Mouse (Mus musculus): Measurements from ENCODE around the gene Rph3al.

Rph3al gene

GRCm38 (mm10) chr11:75859460-75859859, 78.8 kb downstream of the Rph3al start:
- no peak for DNase-seq

GRCm38 (mm10) chr11:75858975-75859374, 79.3 kb downstream of the Rph3al start:
- DNase-seq = no peak

DNA sequence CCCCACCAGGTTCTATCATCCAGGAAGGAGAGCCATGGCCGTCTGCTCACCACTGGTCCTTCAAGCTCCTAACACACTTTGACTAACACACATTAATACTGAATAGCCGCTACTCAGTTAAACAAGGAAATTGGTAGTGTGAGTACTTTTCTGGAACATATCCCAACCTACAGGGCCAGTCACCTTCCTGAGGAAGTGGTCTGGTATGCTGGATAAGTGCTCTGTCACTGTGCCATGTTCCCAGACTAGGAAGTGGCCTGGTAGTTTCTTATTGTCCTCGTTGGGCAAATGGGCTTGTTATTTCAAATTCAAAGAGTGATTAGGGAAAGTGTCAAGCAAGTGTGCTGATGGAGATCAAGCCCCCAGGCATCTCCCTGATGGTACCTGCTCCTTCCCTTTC, 80.4 kb downstream of the Rph3al start:
- peak; percentile 27 for DNase-seq

DNA sequence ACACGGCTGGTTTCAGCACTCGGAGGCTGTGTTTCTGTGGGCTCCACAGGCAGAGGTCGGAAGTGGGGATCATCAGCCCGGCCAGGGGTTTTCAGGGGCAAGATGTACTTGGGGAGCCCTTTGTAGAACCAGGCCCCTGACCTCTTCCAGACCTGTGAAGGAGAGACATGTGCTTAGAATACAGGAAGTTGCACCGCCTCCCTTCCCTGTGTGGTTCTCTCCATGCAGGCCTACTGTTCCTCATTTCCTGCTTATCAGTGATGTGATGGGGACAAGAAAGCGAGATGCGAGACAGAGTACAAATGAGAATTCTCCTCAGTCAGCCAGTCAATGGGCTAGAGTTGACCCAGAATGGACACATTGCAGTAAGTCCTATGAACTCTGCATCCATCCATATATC, 83.9 kb downstream of the Rph3al start:
- no peak for DNase-seq

GRCm38 (mm10) chr11:75853067-75853636, 85.1 kb downstream of the Rph3al start:
- no peak for DNase-seq

DNA sequence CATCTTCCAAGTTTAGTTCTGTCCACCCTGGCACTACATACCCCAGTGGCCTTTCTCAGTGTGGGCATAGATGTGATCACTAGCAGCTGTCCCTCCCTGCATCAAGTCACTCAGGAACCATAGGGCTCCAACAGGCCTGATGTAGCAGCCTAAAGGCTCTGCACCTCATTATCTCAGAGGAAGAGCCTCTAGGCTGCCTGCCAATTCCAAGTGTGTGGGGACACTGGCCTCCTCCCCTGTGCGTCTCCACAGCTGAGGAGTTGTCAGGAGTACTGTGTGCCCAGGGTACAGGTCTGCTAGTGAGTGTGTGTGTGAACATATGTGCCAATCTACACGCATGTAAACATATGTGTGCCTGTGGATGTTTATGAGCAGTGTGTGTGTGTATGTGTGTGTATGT, 85.7 kb downstream of the Rph3al start:
- DNase-seq = no peak

DNA sequence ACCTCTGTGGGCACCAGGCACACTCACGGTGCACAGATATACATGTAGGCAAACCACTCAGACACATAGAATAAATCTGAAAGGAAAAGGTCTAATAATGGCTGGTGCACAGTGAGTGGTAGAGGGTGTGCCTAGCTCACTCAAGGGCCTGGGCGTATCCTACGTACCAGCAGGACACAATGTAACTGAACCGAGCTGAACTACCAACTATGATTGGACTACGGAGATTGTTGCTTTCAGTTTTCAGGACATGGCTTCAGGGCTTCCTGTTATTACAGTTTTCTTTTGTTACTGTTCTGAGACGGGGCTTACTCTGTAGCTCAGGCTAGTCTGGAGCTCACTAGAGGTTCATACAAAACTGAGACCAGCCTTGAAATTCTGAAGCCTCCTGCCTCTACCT, 88.7 kb downstream of the Rph3al start:
- DNase-seq = no peak

DNA sequence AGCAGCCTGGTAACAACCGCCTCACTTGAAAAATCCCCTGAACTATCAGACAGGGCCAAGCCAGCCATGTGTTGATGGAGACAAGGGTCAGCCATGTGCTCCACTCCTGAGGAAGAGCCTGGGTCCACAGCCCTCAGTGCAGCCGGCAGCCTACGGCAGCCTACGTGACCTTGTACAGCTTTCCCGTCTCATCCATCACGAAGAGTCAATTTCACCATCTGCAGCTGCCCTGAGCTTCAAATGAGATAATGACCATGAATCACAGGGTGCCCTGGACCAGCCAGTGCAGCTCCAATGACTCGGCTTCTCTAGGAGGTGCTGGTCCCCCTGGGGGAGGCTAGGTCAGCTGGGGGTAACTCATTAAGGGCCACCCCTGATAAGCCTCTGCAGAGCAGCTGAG, 91.6 kb downstream of the Rph3al start:
- no peak for DNase-seq

- no peak for DNase-seq
These were observed 92.6 kb downstream of the Rph3al start for GRCm38 (mm10) chr11:75845675-75846074.

GRCm38 (mm10) chr11:75842904-75843619, 95.2 kb downstream of the Rph3al start:
- no peak for DNase-seq

DNA sequence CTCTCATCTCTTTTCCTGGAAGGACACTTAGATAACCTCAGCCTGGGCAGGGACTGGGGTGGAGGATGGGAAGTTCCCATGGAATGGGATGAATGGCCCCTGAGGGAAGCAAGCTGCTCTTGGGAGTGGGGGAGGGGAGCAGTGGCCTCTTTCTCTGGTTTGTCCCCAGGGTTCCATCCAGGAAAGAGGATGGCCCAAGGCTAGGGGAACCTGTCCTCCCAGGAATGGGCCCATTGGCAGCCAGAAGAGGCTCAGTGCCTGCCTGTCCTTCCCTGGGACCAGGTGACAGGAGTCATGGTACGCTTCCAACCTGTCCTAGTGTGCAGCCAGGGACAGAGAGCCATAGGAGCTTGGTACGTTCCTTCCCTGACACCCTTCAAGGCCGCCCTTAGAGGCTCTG, 96.7 kb downstream of the Rph3al start:
- no peak for DNase-seq

DNA sequence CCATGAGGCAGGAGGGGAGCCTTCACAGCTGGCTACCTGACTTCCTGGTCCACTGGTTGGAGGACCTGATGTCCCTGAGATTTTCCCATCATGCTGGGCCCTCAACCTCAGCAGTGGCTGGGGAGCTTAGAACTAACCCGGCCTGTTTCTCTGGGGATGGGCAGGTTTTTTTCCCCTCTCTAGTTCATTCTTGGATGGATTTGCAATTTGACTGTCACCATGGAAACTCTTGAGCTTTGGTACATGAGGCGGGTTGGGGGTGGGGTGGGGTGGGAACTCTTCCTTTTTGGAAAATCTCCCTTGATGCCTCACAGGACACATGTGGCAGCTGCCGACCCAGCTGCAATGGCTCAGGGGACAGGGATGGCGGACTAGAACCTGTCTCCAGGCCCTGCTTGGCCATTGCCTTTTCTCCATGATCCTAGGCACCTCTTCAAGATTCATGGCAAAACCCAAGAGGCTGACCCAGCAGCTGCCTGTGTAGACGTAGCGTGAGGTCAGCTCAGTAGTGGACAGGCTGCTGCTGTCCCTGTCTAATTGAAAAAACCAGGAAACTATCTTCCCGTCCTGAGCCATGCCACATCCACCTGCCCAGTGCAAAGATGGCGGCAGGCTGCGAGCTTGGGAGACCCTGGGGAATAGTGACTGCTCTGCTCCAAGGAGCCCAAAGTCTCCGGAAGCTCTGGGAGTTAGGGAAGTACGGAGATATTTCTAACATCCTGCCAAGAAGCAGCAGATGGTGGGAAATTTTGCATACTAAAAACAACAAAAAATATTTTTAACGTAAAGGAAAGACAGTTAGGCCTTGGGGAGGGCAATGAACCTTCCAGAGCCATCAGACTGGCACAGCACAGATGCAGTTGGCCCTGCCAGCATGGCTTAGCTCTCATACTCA, 98.4 kb downstream of the Rph3al start:
- DNase-seq = no peak

DNA sequence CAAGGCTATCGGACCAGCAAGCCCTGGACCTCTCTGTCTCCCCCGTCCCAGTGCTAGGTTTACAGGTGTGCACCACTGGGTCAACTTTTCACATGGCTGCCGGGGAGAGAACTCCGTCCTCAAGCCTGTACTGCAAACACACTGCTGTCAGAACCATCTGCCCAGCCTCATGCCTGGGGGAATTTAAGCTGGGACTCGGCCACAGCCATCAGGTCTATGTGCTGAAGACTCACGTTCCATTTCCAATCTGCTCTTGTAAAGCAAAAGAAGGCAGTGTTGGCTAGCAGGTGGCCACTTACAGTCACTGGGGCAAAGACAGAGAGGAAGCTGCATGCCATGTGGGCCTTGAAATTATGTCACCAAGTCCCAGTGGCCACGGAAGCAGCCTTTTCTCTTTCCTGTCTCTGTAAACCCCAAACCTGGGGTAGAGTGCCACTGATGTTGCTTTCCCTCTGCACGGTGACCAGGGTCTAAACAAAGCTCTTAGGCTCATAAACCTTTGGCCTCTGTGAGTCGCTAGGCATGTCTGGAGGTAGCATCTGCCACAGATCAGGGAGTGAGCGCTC, 99.3 kb downstream of the Rph3al start:
- no peak for DNase-seq

- DNase-seq = no peak
These were observed 102.0 kb downstream of the Rph3al start for GRCm38 (mm10) chr11:75836240-75836610.

DNA sequence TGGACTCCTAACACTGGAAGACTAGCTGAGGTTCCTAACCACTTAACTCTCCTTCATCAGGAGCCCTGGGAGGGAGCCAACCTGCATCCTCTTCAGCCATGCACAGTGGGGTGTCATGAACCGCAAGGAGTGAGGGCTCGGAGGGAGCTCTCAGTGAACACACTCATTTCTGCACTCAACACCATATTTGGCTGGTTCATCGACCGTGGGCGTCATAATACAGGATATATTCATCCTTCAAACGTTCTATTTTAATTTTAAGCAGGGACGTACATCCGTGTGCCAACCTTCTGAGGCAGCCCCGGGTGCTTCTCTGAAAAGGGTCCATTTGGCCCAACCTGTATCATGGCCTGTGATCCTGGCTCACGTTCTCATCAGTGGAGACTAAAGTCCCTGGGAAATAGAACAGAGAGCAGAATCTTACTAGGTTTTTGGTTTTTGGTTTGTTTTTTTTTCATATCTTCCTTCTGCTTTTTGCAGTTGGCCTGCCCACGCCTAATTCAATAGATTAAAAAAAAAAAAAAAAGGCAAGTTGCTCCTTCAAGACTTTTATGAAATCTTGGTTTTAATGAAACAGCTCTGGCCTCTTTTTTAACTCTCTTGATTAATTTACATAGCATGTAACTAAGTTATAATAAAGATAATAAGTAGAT, 102.5 kb downstream of the Rph3al start:
- DNase-seq = no peak

- DNase-seq = no peak
These were observed 105.1 kb downstream of the Rph3al start for GRCm38 (mm10) chr11:75833081-75833480.

GRCm38 (mm10) chr11:75830386-75830785, 107.8 kb downstream of the Rph3al start:
- DNase-seq = no peak

DNA sequence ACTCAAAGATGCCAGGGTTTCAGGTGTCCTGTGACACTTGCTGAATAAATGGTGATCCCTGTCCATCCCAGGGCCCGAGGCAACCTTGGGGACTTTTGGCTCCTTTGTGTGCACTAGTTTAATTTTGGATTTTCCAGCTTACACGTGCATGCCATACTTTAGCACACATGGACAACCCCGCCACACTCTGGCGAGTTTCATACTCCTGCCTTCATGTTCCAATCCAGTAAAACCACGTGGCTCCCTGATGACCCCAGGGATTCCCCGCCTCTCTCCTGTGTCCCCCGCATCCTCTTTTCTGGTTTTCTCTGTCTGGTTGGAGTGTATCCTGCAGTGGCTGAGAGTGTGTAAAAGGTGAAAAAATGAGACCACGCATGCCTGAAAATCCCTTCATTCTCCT, 110.8 kb downstream of the Rph3al start:
- no peak for DNase-seq

DNA sequence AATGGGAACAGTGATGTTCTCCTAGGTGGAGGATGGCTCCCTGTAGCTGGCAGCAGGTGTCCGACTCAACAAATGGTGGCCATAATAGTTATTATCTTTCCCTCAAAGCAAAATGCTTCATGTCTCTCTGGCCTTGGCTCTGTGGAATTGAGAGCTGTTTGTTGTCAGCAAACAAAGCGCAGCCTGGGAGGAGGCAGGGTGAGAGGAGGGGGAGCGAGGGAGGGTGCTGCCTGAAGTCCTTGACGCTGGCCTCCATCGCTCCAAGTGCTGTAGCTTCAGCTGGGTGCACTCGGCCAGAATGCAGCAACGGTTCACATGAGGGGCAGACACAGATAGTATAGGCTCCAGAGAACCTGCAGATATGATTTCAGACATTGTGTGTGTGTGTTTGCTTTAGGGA, 114.7 kb downstream of the Rph3al start:
- DNase-seq = no peak

DNA sequence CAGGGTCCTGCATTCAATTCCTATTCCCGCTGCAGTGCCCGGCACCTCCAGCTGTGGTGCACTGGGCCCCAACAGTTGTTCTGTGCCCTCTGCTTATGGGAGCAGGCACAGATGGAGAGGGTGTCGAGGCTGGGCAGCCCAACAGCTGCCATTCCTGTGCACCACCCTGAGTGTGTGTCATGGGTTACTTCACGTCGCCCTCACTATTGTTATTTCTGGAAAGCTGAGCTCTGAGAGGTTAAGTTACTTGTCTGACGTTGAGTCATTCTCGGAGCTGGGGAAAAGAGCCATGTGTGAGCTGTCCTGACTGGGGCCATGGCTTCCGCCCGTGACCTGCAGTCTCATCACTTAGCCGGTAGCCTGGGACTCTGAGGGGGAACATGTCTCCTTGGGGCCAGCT, 125.1 kb downstream of the Rph3al start:
- DNase-seq = no peak

- peak; percentile 90 for DNase-seq
These were observed 126.3 kb downstream of the Rph3al start for GRCm38 (mm10) chr11:75811900-75812299.

- DNase-seq = no peak
These were observed 127.7 kb downstream of the Rph3al start for GRCm38 (mm10) chr11:75810526-75810925.

GRCm38 (mm10) chr11:75807486-75807885, 130.7 kb downstream of the Rph3al start:
- DNase-seq = peak; percentile 59

Measured in kidney, postnatal 14 days (tissue).